Mouse (Mus musculus): ENCODE measurements around the gene Eif4e3. TPM values are rescaled to one million over a fixed set of nuclear protein-coding genes. Genes with fewer than 3 reads are reported as not detected.

Gene Eif4e3
- 15.2 and 15.6 TPM in 2 replicates for polyA plus RNA-seq (2012; rRNA removed)

DNA sequence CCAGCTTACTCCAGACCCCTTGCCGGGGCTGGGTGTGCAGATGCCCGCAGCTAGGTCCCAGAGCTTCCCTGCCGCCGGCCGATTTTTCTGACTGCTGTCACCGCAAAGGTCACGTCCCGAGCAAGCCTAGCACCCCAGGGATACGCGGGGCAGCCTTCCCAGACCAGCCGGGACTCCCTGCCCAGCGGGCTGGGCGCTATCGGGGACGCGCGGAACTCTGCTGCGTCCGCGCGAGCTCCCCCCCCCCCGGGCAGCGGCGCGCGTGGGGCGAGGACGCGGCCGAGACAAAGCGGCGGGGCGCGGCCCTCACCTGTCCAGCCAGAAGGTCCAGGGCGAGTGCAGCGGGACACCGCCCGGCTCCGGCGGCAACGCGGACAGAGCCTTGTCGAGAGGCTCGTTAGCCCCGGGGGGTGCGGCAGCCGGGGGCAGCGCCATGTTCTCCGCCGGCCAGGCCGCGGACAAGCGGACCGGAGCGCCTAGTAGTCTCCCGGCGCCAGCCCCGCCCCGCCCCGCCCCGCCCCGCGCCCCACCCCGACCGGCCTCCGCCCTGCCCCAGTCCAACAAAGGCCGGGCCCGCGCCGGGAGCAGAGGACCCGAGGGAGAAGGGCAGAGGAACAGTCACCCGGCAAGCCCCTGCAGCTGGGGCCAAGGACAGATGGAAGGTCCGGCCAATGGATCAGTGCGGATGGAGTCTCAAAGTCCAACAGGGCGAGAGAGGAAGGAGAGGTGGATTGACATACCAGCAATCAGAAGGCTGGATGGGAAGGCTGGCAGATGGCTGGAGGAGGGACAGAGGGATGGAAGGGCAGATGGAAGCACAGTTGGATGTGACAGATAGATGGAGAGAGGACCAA lies at the start of gene Eif4e3, which contains the start of gene Gm20696:
TSS of gene Eif4e3 (minus strand) at position 454 of the 854 bp plus-strand sequence.
TSS of gene Gm20696 (minus strand) at position 480 of the 854 bp plus-strand sequence.

GRCm38 (mm10) chr6:99692206-99692915 lies 25.8 kb upstream of the Eif4e3 start, which contains the start of gene Gpr27:
TSS of gene Gpr27 (plus strand) at chr6:99692679.

Other genes with a start within 250 kb of the Eif4e3 start
- gene Foxp1, start 144.1 kb downstream of the Eif4e3 start, polyA plus RNA-seq (2012; rRNA removed) = 75.1 and 105 TPM in 2 replicates
- 1.5 and 1.9 TPM in 2 replicates for gene Gm20696, start within 50 bp of the Eif4e3 start, polyA plus RNA-seq (2012; rRNA removed)
- gene Gpr27, start 25.9 kb upstream of the Eif4e3 start, polyA plus RNA-seq (2012; rRNA removed) = 39.9 and 49.7 TPM in 2 replicates
- 0.66 and 0.85 TPM in 2 replicates for gene Prok2, start 59.6 kb upstream of the Eif4e3 start, polyA plus RNA-seq (2012; rRNA removed)

All from central nervous system, embryonic 18 days (tissue).